Mouse (Mus musculus) E14TG2a.4 (cell line): ENCODE measurements at regions not wholly inside any gene's neighbourhood (a gene's known extent, or its start where the extent isn't known, plus 50 kb on each side); places are given as distances from the start of the nearest gene placed in this dataset.

Experiments
- H3K27me3 ChIP-seq: 2 replicates; pipeline ENCODE4 v1.6.1; 2014; ENCODE audit warnings: low read length, control low read depth; ENCODE audit not compliant: insufficient read depth
- H3K36me3 ChIP-seq: 2 replicates; pipeline ENCODE4 v1.6.1; 2014; ENCODE audit warnings: low read length, control low read depth; ENCODE audit not compliant: insufficient read depth
- H3K4me1 ChIP-seq: replicated peaks from 2 replicates; pipeline ENCODE4 v1.6.1; 2014; ENCODE audit warnings: low read depth, low read length, control low read depth
- H3K4me3 ChIP-seq: replicated peaks from 2 replicates; pipeline ENCODE4 v1.5.1; 2014; ENCODE audit warnings: mild to moderate bottlenecking, low read length
- H3K9me3 ChIP-seq: 2 replicates; pipeline ENCODE4 v1.6.1; 2014; ENCODE audit warnings: low read length, control low read depth
- CTCF ChIP-seq: conservative IDR thresholded peaks from 2 replicates; pipeline ENCODE4 v1.5.1; 2014; ENCODE audit warnings: low read length
- NANOG ChIP-seq: IDR thresholded peaks from 2 replicates; pipeline ENCODE4 v1.6.1; 2014; ENCODE audit warnings: borderline replicate concordance, low read length, mixed read lengths
- POU5F1 ChIP-seq: IDR thresholded peaks from 2 replicates; pipeline ENCODE4 v1.6.1; 2014; ENCODE audit warnings: low read length, borderline replicate concordance

DNA sequence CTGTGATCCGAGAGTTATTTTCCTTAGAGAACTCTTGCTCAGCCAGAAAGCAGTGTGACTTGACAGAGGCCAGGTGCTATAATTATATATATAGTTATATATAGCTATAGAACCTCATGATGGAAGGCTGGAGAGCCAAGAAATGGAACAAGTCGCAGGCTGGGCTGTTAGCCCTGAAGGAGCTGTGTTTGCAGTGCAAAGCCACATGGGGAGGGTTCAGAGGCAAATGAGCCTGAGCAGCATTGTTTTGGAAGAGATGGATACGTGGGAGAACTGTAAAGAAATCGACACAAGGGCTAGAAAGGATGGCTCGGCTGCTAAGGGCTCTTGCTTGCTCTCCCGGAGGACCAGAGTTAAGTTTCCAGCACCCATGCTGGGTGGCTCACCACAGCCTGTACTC is 95.3 kb upstream of the Syt13 start:
- Histone ChIP-seq H3K36me3 (no peaks in the 10 kb centered on the region), H3K27me3 (peaks cover 14% of the 10 kb centered on the region; the same call in 1 of the 2 replicates), H3K9me3 (no peaks in the 10 kb centered on the region), H3K4me3 (no peak overlapping the region), H3K4me1 (peaks cover 7% of the 10 kb centered on the region)
- TF ChIP-seq CTCF (no peak), NANOG (no peak), POU5F1 (no peak)

DNA sequence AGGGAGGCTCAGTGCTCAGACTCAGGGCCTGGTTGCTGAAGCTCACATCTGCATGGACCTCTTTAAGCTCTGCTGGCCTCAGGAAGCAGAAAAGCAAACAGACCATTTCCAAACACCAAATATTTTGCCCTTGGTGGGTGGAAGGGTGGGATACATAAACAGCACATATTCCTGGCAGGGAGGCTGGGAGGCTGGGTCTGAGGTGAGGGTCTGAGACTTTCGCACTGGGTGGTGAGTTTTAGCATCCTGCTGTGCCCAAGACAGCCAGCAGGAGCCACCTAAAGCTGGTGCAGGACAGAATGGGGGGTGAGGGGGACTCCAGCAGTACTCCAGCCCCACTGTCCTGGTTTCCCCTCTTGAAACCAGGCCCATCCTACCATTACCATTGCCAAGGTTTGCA is 90.6 kb upstream of the Syt13 start:
- TF ChIP-seq POU5F1 (no peak), NANOG (no peak), CTCF (no peak)
- Histone ChIP-seq H3K27me3 (peaks cover 12% of the 10 kb centered on the region; the same call in 1 of the 2 replicates), H3K9me3 (no peaks in the 10 kb centered on the region), H3K36me3 (no peaks in the 10 kb centered on the region), H3K4me3 (no peak overlapping the region), H3K4me1 (peaks cover 7% of the 10 kb centered on the region)

DNA sequence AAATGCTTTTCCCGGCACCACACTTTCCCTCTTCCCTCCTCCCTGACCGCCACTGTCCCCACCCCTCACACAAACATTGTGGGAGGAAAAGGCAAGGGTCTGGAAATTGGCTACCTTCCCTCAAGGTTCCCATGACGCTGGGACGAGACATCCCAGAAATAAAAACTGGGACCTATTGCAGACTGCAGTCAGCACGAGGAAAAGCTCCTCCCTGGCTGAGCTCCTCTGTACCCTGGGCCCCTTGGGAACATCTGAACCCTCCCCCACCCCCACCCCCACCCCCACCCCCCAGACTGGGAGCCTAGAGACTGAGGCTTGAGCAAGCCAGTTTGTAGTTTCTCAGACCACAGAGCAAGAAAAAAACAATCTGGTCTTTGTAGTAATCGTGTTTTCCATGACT is 89.5 kb upstream of the Syt13 start:
- H3K9me3 ChIP-seq: no peaks in the 10 kb centered on the region
- H3K4me3 ChIP-seq: no peak overlapping the region
- peaks cover 12% of the 10 kb centered on the region; the same call in 1 of the 2 replicates for H3K27me3 ChIP-seq
- peaks cover 7% of the 10 kb centered on the region for H3K4me1 ChIP-seq
- TF ChIP-seq CTCF (no peak), NANOG (no peak), POU5F1 (no peak)
- no peaks in the 10 kb centered on the region for H3K36me3 ChIP-seq

DNA sequence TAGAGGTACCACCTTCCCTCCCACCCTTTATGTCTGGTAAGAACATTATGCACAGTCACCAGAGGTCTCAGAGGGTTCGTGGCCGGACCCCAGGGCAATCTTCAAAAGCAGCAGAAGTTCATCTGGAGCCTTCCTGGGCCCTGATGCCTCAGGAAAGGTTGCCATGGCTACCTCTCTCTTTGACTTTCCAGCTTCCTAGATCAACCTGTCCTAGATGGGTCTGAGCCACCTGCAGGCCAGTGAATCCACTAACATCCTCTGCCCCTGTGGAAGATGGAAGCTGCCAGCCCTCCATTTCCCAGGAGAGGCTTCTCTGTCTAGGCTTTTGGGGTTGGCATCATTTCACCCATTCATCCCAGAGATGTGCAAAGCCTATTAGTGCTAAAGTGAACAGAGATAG is 84.8 kb upstream of the Syt13 start:
- no peaks in the 10 kb centered on the region for H3K9me3 ChIP-seq
- H3K4me1 ChIP-seq: no peaks in the 10 kb centered on the region
- no peaks in the 10 kb centered on the region for H3K36me3 ChIP-seq
- H3K4me3 ChIP-seq: no peak overlapping the region
- TF ChIP-seq CTCF: no peak
- no peak for TF ChIP-seq NANOG
- no peak for TF ChIP-seq POU5F1
- H3K27me3 ChIP-seq: no peaks in the 10 kb centered on the region

DNA sequence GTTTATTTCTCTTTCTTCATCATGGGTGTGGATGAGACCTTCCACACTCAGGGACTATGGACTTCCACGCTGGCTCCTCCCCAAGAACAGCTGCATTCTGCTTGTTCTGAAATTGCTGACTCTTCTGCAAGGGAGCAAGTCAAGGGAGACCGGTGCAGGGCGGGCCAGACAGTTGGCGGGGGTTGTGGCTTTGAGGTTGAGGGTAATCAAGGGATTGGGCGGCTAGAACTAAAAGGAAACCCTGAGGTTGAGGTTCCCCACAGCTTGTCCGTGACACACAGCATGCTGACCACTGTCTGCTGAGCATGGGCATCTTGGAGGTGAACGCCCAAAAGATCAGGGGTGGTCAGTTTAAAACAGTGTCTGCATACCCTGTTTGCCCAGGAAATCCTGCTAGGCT is 83.1 kb upstream of the Syt13 start:
- Histone ChIP-seq H3K9me3 (no peaks in the 10 kb centered on the region), H3K4me3 (no peak overlapping the region), H3K4me1 (no peaks in the 10 kb centered on the region), H3K27me3 (no peaks in the 10 kb centered on the region), H3K36me3 (no peaks in the 10 kb centered on the region)
- TF ChIP-seq NANOG (no peak), CTCF (no peak)

DNA sequence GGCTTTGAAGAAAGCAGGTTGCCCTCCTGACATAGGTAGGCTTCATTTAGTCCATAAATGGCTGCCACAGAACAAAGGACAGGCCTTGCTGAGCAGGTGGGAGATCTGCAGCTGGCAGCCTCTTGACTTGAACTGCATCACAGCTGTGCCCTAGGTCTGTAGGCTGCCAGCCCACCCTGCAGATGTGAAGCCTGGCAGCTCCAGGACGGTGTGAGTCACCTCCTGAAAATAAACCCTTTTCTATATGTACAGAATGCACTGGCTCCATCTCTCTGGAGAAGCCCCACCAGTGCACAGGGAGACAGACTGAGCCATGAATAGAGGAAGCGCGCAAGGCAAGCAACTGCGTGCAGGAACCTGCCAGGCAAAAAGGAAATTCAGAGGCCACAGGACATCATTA is 78.7 kb upstream of the Syt13 start:
- Histone ChIP-seq H3K27me3 (no peaks in the 10 kb centered on the region), H3K4me3 (no peak overlapping the region), H3K36me3 (no peaks in the 10 kb centered on the region), H3K9me3 (no peaks in the 10 kb centered on the region), H3K4me1 (no peaks in the 10 kb centered on the region)
- no peak for TF ChIP-seq POU5F1
- TF ChIP-seq NANOG: no peak
- no peak for TF ChIP-seq CTCF

DNA sequence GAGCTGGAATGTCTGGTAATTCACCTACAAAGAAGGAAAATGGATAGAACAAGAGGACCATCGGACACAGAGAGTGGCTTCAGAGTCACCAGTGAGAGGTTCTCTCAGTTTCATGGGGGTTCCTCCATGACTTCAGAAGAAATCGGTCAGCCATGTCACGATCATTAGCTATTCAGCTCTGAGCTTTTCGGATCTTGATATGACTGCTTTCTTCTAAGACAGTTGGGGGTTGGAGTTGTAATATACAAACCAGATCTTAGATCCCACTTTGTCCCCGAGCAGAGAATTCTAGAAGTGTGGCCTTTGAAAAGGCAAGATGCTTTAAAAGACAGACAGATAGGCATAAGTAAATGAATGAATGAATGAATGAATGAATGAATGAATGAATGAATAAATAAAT is 76.9 kb upstream of the Syt13 start:
- TF ChIP-seq NANOG (no peak), POU5F1 (no peak), CTCF (no peak)
- Histone ChIP-seq H3K36me3 (no peaks in the 10 kb centered on the region), H3K27me3 (no peaks in the 10 kb centered on the region), H3K9me3 (no peaks in the 10 kb centered on the region), H3K4me3 (no peak overlapping the region), H3K4me1 (no peaks in the 10 kb centered on the region)

DNA sequence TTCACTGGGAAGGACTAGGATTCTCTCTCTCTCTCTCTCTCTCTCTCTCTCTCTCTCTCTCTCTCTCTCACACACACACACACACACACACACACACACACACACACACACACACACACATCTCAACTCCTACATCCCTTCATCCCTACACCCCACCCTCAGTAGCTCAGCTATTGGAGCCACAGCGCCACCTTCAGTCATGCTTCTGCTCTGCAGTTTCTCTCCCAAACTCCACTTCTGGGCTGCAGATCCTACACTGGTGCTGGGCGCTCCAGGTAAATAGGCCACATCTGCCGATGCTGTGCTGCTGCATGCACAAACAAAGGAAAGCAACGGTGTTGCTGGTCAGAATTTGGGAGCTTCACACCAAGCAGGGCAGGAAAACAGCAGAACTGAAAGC is 74.9 kb upstream of the Syt13 start:
- H3K4me1 ChIP-seq: no peaks in the 10 kb centered on the region
- H3K27me3 ChIP-seq: peaks cover 4% of the 10 kb centered on the region; the same call in 1 of the 2 replicates
- TF ChIP-seq CTCF: peak; percentile 58
- TF ChIP-seq POU5F1: no peak
- H3K36me3 ChIP-seq: no peaks in the 10 kb centered on the region
- H3K9me3 ChIP-seq: no peaks in the 10 kb centered on the region
- H3K4me3 ChIP-seq: no peak overlapping the region

DNA sequence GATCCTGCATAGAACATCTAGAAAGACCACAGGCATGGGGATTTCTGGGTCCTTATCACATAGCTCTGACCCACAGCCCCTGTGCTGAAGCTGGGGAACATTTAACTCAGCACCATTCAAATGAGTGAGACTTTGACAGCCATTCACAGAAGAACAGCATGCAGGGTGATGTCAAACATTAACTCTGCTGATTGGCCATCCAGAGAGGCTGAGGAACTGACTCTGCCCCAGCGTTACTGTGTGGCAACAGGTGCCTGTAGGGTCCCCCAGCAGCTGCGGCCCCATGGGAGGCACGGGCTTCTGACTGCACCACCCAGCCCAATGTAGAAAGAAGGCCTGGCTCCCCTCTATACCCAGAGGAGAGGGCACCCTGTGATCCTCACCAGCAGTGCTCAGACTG is 73.3 kb upstream of the Syt13 start:
- Histone ChIP-seq H3K27me3 (peaks cover 7% of the 10 kb centered on the region; the same call in 1 of the 2 replicates), H3K4me3 (no peak overlapping the region), H3K9me3 (no peaks in the 10 kb centered on the region), H3K4me1 (peaks cover 6% of the 10 kb centered on the region; the same call in 1 of the 2 replicates), H3K36me3 (no peaks in the 10 kb centered on the region)
- TF ChIP-seq NANOG: no peak
- TF ChIP-seq CTCF: no peak
- TF ChIP-seq POU5F1: no peak
